Mouse (Mus musculus) limb, embryonic 15.5 days (tissue): ENCODE measurements around the gene Pfkl. TPM values are rescaled to one million over a fixed set of nuclear protein-coding genes. Genes with fewer than 3 reads are reported as not detected.

Source experiments
- ATAC-seq: fragments of 200-750 bp; cut with Nextera tagmentation; 2 replicates; pipeline ENCODE4 v1.8.0; 2017; ENCODE audit warnings: low read depth, moderate TSS enrichment; ENCODE audit not compliant: insufficient number of reproducible peaks, low FRiP score, low TSS enrichment
- H3K27ac ChIP-seq: fragments of 300-500 bp; sonication (generic); 2 replicates; pipeline ENCODE4 v1.5.1; 2015; ENCODE audit warnings: moderate library complexity, mild to moderate bottlenecking, inconsistent platforms
- H3K27me3 ChIP-seq: fragments of 300-500 bp; sonication (generic); 2 replicates; pipeline ENCODE4 v1.6.1; 2015; ENCODE audit warnings: inconsistent platforms
- H3K36me3 ChIP-seq: fragments of 300-500 bp; sonication (generic); 2 replicates; pipeline ENCODE4 v1.6.1; 2015; ENCODE audit warnings: inconsistent platforms
- H3K4me1 ChIP-seq: fragments of 300-500 bp; sonication (generic); 2 replicates; pipeline ENCODE4 v1.6.1; 2015; ENCODE audit warnings: inconsistent platforms
- H3K4me2 ChIP-seq: fragments of 300-500 bp; sonication (generic); 2 replicates; pipeline ENCODE4 v1.6.1; 2015; ENCODE audit warnings: mild to moderate bottlenecking, inconsistent platforms
- H3K4me3 ChIP-seq: fragments of 300-500 bp; sonication (generic); 2 replicates; pipeline ENCODE4 v1.5.1; 2015; ENCODE audit warnings: mild to moderate bottlenecking, inconsistent platforms
- H3K9ac ChIP-seq: fragments of 300-500 bp; sonication (generic); 2 replicates; pipeline ENCODE4 v1.6.1; 2015; ENCODE audit warnings: inconsistent platforms
- H3K9me3 ChIP-seq: fragments of 300-500 bp; sonication (generic); 2 replicates; pipeline ENCODE4 v1.6.1; 2016; ENCODE audit warnings: inconsistent platforms
- WGBS: fragments of 180-500 bp; shearing (Covaris S2); methylation state at CpG from one replicate; pipeline ENCODE4 v1.1.7; 2015; 5-methylcytosine and 5-hydroxymethylcytosine counted together
- polyA plus RNA-seq: library from polyadenylated mRNA; unstranded; fragments of >200 nt; fragmentation: Nextera tagmentation; extraction: Ambion mirVana; gene quantifications from 2 replicates; pipeline ENCODE4 v1.2.1, GENCODE M21; 2015

The Pfkl gene
- polyA plus RNA-seq, 1 experiment from 2014 or later: 168 TPM

DNA sequence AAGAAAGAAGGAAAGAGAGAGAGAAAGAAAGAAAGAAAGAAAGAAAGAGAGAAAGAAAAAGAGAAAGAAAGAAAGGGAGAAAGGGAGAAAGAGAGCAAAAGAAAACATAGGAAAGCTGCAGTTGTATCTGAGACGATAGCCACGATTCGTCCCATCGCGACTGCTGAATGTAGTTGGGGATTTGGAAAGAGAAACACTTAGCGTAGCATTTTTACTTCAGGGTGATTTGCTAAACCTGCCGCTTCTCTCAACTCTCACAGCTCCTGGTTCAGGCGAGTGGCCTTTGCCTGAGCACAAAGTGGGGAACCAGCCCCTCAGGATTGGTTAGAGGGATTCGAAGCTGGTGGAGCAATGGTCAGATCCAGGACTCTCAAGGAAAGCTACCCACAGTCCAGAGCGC, 452 bp upstream of the Pfkl start:
- 10% methylated on average over 10 of the region's 10 CpGs for WGBS
- no peak for ATAC-seq
- Histone ChIP-seq H3K36me3 (peaks cover 4% of the 10 kb centered on the region), H3K9me3 (no peaks in the 10 kb centered on the region), H3K27ac (peak overlapping the region; percentile 63), H3K4me3 (peak overlapping the region; percentile 84), H3K4me2 (peak overlapping the region; percentile 77), H3K27me3 (no peaks in the 10 kb centered on the region), H3K9ac (no peak overlapping the region), H3K4me1 (peaks cover 39% of the 10 kb centered on the region)

DNA sequence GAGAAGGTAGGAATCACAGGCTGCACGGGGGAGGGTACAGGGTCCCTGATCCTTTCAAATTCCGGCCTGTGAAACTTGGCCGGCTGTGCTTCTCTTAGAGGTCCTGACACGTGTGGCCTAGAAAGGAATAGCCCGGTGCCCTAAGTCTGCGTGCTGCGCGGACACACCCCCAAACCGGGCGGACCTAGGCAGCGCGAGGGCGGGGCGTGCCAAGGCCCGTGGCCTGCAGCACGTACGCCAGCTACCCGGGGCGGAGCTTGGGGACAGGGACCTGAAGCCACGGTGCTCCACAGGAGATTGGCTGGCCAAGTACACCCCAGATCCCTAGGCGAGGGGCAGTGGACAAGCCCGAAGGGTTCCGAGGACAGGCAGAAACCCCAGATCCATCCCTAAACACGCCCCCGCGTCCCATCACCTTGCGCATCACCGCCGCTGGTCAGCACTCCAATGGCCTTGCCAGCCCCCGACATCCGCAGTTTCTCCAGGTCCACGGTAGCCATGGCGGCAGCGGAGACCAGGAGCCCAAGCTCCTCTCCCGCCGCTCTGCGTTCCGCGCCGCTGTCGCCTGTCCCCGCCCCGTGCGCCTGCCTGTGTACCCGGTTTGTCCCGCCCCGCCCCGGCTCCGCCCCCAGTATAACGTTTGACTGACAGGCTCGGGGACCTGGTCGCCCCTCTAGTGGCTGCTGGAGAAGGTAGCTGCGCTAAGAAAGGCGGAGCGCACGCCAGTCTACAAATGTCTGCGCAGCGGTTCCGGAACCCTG, 519 bp downstream of the Pfkl start:
- Histone ChIP-seq H3K27me3 (no peaks in the 10 kb centered on the region), H3K4me3 (peak overlapping the region; percentile 84), H3K27ac (peak overlapping the region; percentile 99), H3K36me3 (peaks cover 13% of the 10 kb centered on the region), H3K4me1 (peaks cover 39% of the 10 kb centered on the region), H3K9ac (peak overlapping the region; percentile 81), H3K4me2 (peak overlapping the region; percentile 77), H3K9me3 (no peaks in the 10 kb centered on the region)
- WGBS: under 1% methylated on average over 59 of the region's 59 CpGs
- peak; percentile 95 for ATAC-seq

DNA sequence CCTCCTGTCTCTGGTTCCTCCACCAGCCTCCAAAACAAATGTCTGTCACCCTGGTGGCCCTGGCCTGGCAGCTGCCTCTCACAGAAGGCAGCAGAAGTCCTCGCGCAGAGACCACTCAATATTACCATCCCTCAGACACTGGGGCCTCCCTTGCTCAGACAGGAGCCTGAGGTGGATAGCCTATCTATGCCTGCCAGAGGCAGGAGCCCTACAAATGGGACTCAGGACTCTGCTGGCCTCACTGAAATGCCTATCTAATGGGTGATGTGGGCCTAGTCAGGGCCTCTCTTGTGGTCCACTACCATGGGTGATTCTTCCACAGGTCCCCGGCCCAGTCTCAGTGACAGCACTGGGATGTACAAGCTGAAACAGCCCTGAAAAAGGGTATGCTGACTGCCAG, 1.7 kb downstream of the Pfkl start:
- peak overlapping the region; percentile 77 for H3K4me2 ChIP-seq
- H3K27me3 ChIP-seq: no peaks in the 10 kb centered on the region
- H3K27ac ChIP-seq: peak overlapping the region; percentile 99; the same call in 1 of the 2 replicates
- H3K4me1 ChIP-seq: peaks cover 39% of the 10 kb centered on the region
- H3K9me3 ChIP-seq: no peaks in the 10 kb centered on the region
- H3K9ac ChIP-seq: peak overlapping the region; percentile 81
- H3K36me3 ChIP-seq: peaks cover 14% of the 10 kb centered on the region
- peak overlapping the region; percentile 84 for H3K4me3 ChIP-seq
- WGBS: 68% methylated on average over 3 of the region's 3 CpGs
- ATAC-seq: no peak

GRCm38 (mm10) chr10:78007203-78007602, 2.7 kb downstream of the Pfkl start:
- H3K9ac ChIP-seq: no peak overlapping the region

GRCm38 (mm10) chr10:78005791-78006438, 4.0 kb downstream of the Pfkl start:
- no peaks in the 10 kb centered on the region for H3K9me3 ChIP-seq
- no peak overlapping the region for H3K4me2 ChIP-seq
- H3K27me3 ChIP-seq: no peaks in the 10 kb centered on the region
- peaks cover 39% of the 10 kb centered on the region for H3K4me1 ChIP-seq
- no peak overlapping the region for H3K27ac ChIP-seq
- peaks cover 34% of the 10 kb centered on the region for H3K36me3 ChIP-seq
- 0 out of 2 replicates have a peak overlapping the region, but pooled peaks have one; percentile 4 for H3K9ac ChIP-seq
- ATAC-seq: no peak
- H3K4me3 ChIP-seq: no peak overlapping the region
- 81% methylated on average over 4 of the region's 4 CpGs for WGBS

More at GRCm38 (mm10) chr10:78007203-78007602, 2.7 kb downstream of the Pfkl start:
- H3K4me3 ChIP-seq: no peak overlapping the region
- 33% methylated on average over 7 of the region's 7 CpGs for WGBS
- no peak for ATAC-seq
- no peaks in the 10 kb centered on the region for H3K27me3 ChIP-seq
- H3K4me1 ChIP-seq: peaks cover 39% of the 10 kb centered on the region
- H3K27ac ChIP-seq: no peak overlapping the region
- H3K36me3 ChIP-seq: peaks cover 22% of the 10 kb centered on the region
- H3K4me2 ChIP-seq: peak overlapping the region; percentile 77; the same call in 1 of the 2 replicates
- H3K9me3 ChIP-seq: no peaks in the 10 kb centered on the region

DNA sequence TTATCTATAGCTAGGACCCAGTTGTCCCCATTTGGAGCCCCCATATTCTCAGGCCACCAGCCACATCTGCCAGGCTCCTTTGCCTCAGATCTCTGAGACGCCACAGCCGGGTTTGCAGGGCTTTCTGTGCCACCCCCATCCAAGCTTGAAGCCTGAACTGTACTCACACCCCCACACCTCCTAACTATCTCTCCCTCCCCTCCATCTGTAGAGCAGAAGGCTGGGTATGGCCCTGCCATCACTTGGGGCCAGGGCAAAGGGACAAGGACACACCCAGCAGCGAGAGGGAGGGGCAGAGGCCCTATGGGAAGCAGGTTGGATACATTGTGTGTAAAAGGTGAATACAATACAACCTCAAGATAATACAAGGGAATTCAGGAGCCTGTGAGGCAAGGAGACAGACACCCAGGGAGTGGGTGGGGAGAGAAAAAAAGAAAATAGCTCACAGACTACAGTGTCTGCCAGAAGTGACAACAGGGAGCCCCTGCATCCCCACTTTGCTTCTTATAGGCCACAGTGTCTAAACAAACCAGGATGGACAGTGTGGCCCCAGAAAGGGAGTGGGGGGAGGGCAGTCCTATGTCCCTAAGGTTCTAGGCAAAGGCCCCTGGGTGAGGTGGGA, 5.3 kb downstream of the Pfkl start:
- H3K27ac ChIP-seq: no peak overlapping the region
- 93% methylated on average over 3 of the region's 3 CpGs for WGBS
- H3K27me3 ChIP-seq: no peaks in the 10 kb centered on the region
- H3K9ac ChIP-seq: no peak overlapping the region
- H3K36me3 ChIP-seq: peaks cover 48% of the 10 kb centered on the region
- H3K4me1 ChIP-seq: peaks cover 34% of the 10 kb centered on the region
- ATAC-seq: no peak
- no peaks in the 10 kb centered on the region for H3K9me3 ChIP-seq
- no peak overlapping the region for H3K4me3 ChIP-seq
- H3K4me2 ChIP-seq: no peak overlapping the region

DNA sequence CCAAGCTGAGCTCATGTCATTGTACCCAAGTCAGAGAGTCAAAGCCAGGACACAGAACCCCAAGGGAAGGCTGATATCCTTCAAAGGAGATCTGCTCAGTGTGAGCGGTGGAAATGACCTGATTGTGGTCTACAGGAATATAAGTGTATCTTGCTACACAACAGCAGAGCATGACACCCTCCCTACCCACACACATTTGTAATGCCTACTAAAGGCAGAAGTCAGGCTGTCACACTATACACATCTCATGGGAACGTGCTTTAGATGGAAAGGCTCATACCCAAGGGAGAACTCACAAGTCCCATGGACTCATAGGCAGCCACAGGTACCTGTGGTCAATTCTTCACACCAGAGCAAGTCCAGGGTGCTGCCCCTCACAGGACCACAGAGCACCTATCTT, 7.6 kb downstream of the Pfkl start:
- peaks cover 69% of the 10 kb centered on the region for H3K36me3 ChIP-seq
- no peak overlapping the region for H3K27ac ChIP-seq
- H3K4me1 ChIP-seq: peaks cover 18% of the 10 kb centered on the region
- WGBS: 90% methylated on average over 2 of the region's 2 CpGs
- no peak overlapping the region for H3K4me2 ChIP-seq
- ATAC-seq: no peak
- no peaks in the 10 kb centered on the region for H3K27me3 ChIP-seq
- no peaks in the 10 kb centered on the region for H3K9me3 ChIP-seq
- H3K4me3 ChIP-seq: no peak overlapping the region
- no peak overlapping the region for H3K9ac ChIP-seq

- Histone ChIP-seq H3K9me3 (no peaks in the 10 kb centered on the region), H3K27me3 (no peaks in the 10 kb centered on the region), H3K4me3 (no peak overlapping the region), H3K27ac (no peak overlapping the region), H3K9ac (no peak overlapping the region), H3K4me1 (peaks cover 13% of the 10 kb centered on the region), H3K4me2 (no peak overlapping the region), H3K36me3 (peaks cover 71% of the 10 kb centered on the region)
- 82% methylated on average over 11 of the region's 11 CpGs for WGBS
- no peak for ATAC-seq
These were observed 8.1 kb downstream of the Pfkl start for GRCm38 (mm10) chr10:78001796-78002195.

DNA sequence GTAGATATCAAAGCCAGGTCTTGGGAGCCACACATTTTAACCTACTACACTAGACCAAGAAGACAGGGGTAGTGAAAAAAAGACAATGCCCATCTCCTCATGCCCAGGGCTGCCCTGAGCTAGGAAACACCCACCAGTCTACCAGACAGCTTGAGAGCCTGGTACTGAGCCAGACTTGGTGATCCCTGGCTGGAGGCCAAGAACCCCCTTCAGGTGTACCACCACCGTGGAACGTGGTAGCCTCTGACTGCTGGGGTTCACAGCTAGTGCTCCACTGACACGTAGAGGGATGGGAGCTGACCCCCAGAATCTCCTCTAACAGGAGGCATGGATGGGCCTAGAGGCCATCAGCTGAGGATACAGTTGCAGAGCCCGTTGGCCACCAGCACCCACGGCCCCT, 9.7 kb downstream of the Pfkl start:
- H3K27ac ChIP-seq: no peak overlapping the region
- H3K36me3 ChIP-seq: peaks cover 80% of the 10 kb centered on the region
- H3K4me1 ChIP-seq: no peaks in the 10 kb centered on the region
- H3K9me3 ChIP-seq: no peaks in the 10 kb centered on the region
- H3K9ac ChIP-seq: no peak overlapping the region
- H3K4me3 ChIP-seq: no peak overlapping the region
- ATAC-seq: no peak
- no peaks in the 10 kb centered on the region for H3K27me3 ChIP-seq
- WGBS: 93% methylated on average over 5 of the region's 5 CpGs
- no peak overlapping the region for H3K4me2 ChIP-seq

GRCm38 (mm10) chr10:77995639-77996038, 14.2 kb downstream of the Pfkl start:
- Histone ChIP-seq H3K27ac (no peak overlapping the region), H3K9me3 (no peaks in the 10 kb centered on the region), H3K4me2 (no peak overlapping the region), H3K9ac (no peak overlapping the region), H3K4me1 (no peaks in the 10 kb centered on the region), H3K4me3 (no peak overlapping the region), H3K27me3 (no peaks in the 10 kb centered on the region), H3K36me3 (peaks cover 90% of the 10 kb centered on the region)
- ATAC-seq: no peak
- 78% methylated on average over 3 of the region's 3 CpGs for WGBS

GRCm38 (mm10) chr10:77985775-77986174, 24.1 kb downstream of the Pfkl start:
- H3K4me3 ChIP-seq: no peak overlapping the region
- H3K36me3 ChIP-seq: peaks cover 56% of the 10 kb centered on the region
- no peak for ATAC-seq
- H3K9ac ChIP-seq: no peak overlapping the region
- H3K4me1 ChIP-seq: peaks cover 4% of the 10 kb centered on the region; the same call in 1 of the 2 replicates
- WGBS: 80% methylated on average over 5 of the region's 5 CpGs
- H3K4me2 ChIP-seq: no peak overlapping the region
- no peaks in the 10 kb centered on the region for H3K27me3 ChIP-seq
- H3K27ac ChIP-seq: 0 out of 2 replicates have a peak overlapping the region, but pooled peaks have one; percentile 1
- H3K9me3 ChIP-seq: no peaks in the 10 kb centered on the region

DNA sequence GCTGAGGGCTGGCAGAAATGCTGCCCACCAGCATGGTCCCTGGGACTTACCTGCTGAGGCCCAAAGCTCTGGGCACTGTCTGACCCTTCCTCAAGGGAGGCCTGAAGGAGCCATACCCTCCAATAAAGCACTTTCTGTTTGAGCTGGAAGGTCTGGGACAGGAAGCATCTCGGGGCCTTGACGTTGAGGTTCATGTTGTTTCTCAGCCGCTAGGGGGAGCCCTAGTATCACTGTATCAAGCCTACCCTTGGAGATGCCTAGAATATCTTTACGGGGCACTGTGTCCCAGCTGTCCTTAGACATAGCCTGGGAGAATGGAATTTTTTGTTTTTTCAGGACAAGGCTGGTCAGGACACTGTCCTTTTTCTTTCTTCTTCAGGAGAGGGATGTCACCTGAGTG, 25.2 kb downstream of the Pfkl start:
- Histone ChIP-seq H3K4me3 (no peak overlapping the region), H3K4me1 (peaks cover 4% of the 10 kb centered on the region; the same call in 1 of the 2 replicates), H3K9ac (no peak overlapping the region), H3K36me3 (peaks cover 49% of the 10 kb centered on the region), H3K27me3 (no peaks in the 10 kb centered on the region), H3K9me3 (no peaks in the 10 kb centered on the region), H3K27ac (no peak overlapping the region), H3K4me2 (no peak overlapping the region)
- WGBS: 0% methylated on average over 4 of the region's 4 CpGs
- 0 out of 2 replicates have a peak, but pooled peaks have one; percentile 23 for ATAC-seq
